Mouse (Mus musculus) testis, adult 2 months (tissue): ENCODE measurements around the gene Msmb.

Experiments used
- CTCF ChIP-seq: fragments of 200-500 bp; IDR thresholded peaks from 2 replicates; pipeline ENCODE4 v1.5.1; 2012; ENCODE audit warnings: low read depth, mild to moderate bottlenecking, inconsistent platforms, low read length, moderate library complexity; ENCODE audit not compliant: control insufficient read depth, insufficient read depth, insufficient replicate concordance
- POLR2A ChIP-seq: fragments of 200-500 bp; IDR thresholded peaks from 2 replicates; pipeline ENCODE4 v1.6.1; 2012; ENCODE audit warnings: low read depth, mild to moderate bottlenecking, inconsistent platforms, low read length, moderate library complexity; ENCODE audit not compliant: control insufficient read depth

DNA sequence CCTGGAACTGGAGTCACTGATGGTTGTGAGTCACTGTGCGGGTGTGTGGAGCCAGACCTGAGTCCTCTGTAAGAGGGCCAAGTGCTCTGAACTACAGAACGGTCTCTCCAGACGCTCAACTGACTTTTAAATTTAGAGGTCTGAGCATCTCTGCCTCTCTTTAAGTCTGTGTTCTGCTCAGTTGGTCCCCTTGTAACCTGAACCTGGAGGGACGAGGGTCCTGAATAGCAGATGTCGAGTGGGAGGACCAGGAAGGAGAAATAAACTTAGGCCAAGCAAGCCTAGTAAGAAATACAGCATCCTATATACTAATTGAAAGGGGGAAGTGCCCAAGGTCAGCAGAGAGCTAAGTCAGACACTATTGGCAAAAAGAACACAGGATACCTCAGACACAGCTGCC is 45.1 kb upstream of the Msmb start:
- TF ChIP-seq POLR2A (no peak), CTCF (no peak)
